Mouse (Mus musculus) heart, postnatal 36 days (tissue): Measurements from ENCODE around the gene Adamtsl1. TPM values are rescaled to one million over a fixed set of nuclear protein-coding genes. Genes with fewer than 3 reads are reported as not detected.

Experiments used
- DNase-seq, 2 experiments: peaks; one replicate each; pipeline ENCODE4 v3.0.0; 2021 to 2022
- intact Hi-C: fragments of 180-260 bp; cut with DNase I; formaldehyde crosslinking; loops from one replicate; pipeline ENCODE4 v1.15.1; 2025
- total RNA-seq, 2 experiments: library from RNA; stranded (reverse); gene quantifications; 2 replicates each; pipeline ENCODE4 v1.2.3; 2021

The Adamtsl1 gene
- total RNA-seq, 2 experiments from 2014 or later, result 2.4 to 3.6 TPM

DNA sequence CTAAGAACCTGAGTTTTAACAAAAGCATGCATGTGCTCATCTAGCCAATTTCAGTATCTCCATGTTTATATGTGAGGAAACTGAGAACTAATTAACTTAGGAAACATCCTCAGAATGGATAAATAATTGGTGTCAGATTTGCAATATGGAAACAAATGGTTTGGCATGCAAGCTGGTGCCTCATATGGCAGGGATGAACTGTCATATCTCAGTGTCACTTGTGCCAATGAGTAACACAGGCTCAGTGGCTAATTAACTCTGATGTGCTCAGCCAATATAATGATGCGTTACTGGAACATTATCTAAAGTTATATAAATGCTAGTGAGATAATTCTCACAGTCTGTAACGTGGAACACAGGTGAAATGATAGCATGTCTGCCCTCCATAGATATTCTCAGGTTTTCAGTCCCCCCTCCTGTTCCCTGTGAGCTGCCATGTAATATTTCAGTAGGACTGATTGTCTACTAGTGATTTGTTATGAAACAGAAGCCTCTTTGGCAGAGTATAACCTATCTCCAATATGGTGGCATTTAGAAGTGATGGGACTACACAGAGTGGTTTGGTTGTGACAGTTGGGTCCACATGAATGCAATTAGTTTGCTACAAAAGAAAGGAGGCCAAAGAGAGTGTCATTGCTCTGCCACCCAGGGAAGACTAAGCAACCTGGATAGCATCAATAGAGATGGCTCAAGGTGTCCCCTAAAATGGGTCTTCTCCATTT, 376.1 kb downstream of the Adamtsl1 start:
- intact Hi-C loops, result no loop called here

DNA sequence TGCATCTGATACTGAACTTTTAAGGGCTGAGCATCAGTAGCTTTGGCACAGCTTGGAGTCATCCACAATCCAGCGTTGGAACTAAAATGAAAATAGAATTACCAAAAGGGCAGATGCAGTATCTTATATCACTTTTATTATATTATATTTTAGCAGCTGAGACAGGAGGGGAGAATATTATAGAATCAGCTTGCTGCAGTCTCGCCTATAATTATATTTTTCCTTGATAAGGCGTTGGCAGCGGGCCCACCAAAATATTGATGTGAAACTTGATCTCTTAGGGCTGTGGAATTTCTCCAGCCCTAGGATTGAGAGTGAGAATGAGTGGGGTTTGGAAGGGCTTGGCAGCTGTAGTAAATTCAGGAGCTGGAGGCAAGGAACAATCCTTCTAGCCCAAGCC, 387.3 kb downstream of the Adamtsl1 start:
- intact Hi-C loops, result no loop called here
- no peak for DNase-seq

More for the DNA sequence above, 376.1 kb downstream of the Adamtsl1 start:
- DNase-seq, result no peak

DNA sequence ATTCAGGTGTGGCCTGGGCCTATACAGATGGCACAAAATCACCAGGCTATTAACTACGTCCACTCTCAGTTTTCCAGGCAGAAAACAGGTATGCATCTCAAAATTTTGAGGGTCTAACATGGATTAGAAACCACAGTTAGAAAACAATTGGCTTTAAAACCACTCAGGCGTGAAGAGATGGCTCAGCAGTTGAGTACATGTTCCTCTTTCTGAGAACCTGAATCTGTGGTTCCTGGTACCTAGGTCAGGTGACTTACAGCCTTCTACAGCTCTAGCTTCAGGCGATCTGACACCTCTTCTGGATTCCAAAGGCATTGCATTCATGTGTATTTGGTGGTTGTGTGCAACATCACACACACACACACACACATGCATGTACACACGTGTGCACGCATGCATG, 390.2 kb downstream of the Adamtsl1 start:
- intact Hi-C loops, result no loop called here
- DNase-seq, result no peak

DNA sequence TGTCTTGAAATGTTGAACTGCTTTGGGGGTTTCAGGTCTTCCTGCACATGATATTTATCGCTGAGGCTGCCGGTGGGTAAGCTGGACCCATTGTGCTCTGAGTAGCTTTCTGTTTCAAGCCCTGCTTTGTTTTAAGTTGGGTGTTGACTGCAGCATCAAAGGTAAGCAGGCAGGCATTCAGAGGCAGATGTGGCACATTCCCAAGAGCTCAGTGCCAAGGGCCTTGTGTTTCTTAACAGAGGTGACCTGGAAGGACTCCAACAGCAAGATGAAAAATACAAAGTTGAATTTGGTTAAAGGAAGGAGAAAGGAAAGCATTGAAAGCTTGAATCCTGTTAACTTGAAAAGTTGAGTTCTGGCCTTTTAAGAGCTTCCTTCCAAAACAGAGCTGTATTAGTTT, 402.1 kb downstream of the Adamtsl1 start:
- no peak for DNase-seq
- intact Hi-C loops, result no loop called here

DNA sequence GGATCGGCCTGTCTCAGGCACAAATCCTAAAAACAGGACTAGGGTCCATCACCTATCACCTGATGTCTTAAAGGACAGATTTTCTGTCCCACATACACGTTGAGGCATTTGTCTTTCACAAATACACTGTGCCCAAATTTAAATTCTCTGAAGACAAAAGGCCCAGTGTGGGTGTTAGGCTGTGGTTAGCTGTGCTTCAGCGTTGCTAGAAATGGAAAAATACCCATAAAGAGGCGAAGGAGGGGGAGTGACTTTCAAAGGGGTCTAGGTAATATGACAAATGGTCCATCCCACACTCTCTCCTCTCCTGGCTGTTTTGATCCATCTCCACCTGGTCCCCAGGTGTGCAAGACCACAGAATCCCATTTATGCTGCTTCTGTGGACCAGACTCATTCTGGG, 404.4 kb downstream of the Adamtsl1 start:
- intact Hi-C loops, result no loop called here

DNA sequence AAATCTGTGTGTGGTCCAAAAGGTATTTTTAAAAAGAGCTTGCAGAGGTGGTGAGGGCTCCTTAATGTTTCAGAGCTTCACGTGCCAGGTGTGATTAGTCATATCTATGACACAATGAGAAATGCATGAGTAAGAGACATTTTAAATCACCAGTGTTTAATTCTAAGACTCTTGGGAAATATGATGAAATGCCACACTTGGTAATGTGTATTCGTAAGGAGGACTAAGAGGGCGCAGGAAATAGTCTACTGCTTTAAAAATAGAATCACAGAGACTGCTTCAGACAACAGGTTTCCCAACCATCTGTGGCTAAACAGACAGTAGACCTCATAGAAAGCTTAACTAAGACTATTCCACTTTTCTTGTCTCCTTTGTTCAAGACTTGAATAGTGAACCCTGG, 406.5 kb downstream of the Adamtsl1 start:
- intact Hi-C loops, result no loop called here
- no peak for DNase-seq

More for the DNA sequence above, 404.4 kb downstream of the Adamtsl1 start:
- no peak for DNase-seq

DNA sequence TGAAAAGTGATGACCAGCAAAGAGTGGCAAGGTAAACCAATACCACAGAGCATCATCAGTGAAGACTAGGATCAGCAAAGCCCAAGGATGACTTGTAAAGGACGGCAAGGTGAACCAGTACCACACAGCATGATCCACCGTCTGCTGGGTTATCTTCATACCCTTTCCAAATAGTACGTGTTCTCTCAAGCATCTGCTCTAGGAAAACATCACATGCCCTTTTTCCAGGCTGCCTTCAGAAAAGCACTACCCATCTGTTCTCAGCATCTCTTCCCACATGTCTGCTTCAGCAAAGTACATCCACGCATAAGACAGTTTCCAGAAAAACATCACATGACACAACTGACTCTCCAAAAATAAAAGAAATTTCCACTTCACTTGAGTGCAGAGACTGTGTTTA, 408.8 kb downstream of the Adamtsl1 start:
- intact Hi-C loops, result no loop called here
- DNase-seq, result no peak

DNA sequence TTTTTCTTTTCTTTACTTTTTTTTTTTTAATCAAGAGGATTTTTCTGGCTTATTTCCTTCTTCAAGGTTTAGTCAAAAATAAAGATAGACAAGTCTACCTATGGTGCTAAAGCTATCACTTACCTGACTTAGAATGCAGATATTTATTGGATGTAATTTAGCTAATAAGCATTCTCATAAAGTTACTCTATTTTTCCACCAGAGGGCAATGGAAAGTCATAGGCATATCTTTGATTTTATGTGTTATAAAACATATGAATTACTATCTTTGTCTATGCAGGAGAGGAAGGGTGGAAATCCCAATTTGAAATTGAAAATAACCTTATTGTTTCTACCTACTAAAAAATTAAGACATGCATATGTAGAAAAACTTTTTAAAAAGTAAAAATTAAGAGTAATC, 418.2 kb downstream of the Adamtsl1 start:
- no peak for DNase-seq
- intact Hi-C loops, result loop anchor here (2.0 to 10.0 kb wide), 3 partner anchors 93 to 625 kb away; partner anchors contain the start of gene Saxo1

DNA sequence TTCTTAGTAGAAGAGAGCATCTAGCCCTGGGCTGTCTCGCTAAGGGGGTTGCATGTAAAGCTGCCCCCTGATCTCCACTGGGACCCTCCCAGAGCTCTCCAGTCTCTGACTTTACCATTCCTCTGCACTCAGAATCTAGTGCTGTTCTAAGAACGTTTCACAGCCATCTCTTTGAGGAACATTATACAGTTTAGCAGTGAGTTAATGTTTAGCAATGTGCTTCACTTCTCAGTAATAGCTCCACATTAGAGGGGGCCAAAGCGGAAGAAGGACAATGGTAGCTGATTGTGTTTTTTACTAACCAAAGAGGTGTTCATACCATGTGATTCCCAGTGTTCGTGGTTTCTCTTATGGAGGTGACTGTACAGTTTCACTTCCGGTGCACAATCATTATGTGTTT, 425.5 kb downstream of the Adamtsl1 start:
- DNase-seq, result no peak
- intact Hi-C loops, result loop anchor here (10.0 kb wide), 1 partner anchor 455 kb away; no protein-coding TSS in a partner anchor

DNA sequence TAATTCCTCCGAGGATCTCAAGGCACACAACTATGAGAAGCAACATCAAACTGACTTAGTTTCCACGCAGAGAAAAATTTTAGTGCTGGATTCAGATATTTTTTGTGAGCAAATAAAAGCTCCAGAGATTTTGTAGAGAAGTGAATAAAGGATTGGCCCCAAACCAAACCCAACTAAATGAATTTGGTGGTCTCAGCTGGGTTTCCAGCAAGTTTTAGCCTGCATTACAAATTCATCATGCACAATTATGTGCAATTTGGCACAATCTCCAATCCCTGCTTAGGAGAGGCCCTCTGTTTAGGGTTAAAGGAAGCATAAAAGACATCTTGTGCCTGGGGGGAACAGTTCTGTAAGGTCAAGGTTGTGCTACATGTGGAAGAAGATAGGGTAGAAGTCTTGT, 427.9 kb downstream of the Adamtsl1 start:
- DNase-seq, result no peak
- intact Hi-C loops, result no loop called here

DNA sequence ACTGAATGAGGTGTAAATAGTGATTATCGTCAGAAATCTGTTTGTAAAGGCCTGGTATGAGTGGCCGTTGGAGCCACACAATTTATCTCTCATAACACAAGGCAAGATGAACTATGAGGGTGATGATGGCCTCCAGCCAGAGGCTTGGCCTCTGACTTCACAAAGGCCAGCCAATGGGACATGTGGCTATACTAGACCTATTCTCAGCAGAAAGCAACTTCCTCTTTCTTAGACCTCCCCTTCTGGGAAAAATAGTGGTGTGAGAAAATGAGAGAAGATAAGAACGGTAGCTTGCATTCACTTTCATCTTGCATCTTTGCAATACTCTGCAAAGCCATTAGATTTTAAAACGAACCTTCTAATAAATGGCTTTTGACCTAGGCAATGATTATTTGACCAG, 439.6 kb downstream of the Adamtsl1 start:
- DNase-seq, result no peak
- intact Hi-C loops, result no loop called here

DNA sequence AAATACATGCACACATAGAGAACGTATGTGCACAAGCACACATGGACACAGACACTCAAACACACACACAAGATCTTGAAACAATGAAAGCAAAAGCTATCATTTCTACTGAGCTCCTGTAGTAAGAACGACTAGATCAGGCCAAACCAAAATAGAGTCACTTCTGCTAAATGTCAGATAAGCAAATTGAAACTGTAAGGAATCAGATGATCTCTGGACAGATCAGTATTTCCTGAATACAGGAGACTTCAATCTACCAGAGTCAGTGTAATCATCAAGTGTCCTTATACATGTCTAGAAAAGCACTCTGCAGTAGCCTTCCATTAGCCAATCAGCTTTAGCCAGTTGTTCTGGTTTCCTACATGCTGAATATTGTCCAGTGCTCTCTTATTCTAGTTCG, 441.4 kb downstream of the Adamtsl1 start:
- no peak for DNase-seq
- intact Hi-C loops, result no loop called here

DNA sequence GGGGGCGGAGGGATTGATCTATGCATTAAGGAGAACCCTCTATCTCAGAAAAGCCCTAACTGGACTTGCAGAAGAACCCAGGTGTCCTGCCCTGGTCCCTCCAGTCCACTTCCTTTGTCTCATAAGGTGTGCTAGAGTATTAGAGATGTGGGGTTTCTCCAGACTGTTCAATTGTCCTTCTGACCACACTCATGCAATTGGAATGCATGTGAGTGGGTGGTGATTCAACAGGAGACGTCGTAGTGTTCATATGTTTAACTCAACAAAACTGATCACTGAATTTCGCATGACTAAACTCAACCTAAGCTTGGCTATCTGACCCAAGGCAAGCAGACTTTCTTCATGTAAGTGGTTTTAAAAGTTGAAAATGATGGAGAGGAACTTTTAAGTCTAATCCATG, 443.3 kb downstream of the Adamtsl1 start:
- intact Hi-C loops, result no loop called here
- no peak for DNase-seq

DNA sequence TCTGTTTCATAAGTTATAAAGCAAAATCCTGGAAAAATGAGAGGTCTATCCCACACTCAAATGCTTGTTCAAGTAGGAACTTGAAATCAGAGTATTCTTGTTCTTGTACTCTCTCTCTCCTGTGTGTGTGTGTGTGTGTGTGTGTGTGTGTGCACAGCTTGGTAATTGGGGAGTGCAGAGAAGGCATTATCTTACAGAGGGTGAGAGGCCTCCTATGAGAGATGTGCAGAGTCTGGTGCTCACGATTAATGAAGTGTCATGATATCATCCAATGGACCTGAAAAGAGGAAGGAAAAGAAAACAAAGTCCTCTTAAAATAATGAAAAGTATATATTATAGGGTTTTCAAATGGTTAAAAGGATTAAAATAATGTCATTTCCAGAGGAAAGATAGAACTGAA, 443.9 kb downstream of the Adamtsl1 start:
- intact Hi-C loops, result no loop called here
- no peak for DNase-seq

DNA sequence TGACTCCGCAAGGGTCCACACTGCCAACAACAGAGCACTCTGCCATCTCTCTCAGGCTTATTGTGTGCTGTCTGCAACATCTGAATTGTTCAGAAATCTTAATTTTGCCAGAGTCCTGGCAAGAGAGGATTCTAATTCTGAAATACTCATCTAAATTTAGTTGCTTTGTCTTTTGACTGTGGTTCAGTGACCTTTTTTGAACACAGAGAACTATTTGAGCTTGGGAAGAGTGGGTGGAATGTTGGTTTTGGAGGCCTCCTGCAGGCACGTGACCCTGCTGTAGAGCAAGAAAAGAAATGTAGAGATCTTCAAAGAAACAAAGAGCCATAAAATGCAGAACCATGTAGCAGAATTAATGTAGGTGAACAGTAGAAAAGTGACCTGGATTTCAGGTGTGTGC, 445.0 kb downstream of the Adamtsl1 start:
- intact Hi-C loops, result no loop called here
- no peak for DNase-seq

DNA sequence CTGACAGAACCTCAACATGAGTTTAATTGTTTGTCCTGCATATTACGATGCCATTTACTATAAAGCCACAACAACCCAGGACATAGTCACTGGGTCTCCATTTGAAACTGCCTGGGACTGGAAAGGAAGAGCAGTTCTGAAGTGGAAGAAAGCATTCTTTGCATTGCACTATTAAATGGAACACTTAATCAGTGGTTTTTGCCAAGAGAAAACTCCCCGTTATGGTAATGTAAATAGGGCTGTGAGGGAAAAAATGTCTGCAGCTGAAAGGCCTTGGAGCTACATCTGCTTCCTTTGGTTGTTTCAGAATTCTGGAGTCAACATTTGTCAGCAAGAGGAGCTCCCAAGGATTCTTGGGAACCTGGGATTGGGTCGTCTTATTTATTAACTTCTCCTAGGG, 462.2 kb downstream of the Adamtsl1 start:
- intact Hi-C loops, result no loop called here
- DNase-seq, result no peak

DNA sequence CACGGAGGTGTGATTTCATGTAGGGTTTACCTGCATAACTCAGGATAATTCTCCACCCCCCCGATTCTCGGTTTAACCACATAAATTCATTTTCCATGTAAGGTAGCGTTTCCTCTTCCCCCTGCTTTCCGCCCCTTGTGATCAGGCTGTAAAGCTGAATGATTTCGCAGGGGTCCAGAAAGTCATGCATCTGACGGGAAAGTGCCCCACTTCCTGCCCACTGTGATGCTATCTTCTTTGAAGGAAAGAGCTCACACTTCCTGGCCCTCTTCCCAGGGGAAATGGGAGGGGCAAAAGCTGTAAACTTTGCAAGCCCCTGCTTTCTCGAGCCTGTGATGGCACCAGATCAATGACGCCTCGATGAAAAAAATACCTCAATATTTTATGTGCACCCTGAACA, 465.2 kb downstream of the Adamtsl1 start:
- intact Hi-C loops, result no loop called here
- no peak for DNase-seq

DNA sequence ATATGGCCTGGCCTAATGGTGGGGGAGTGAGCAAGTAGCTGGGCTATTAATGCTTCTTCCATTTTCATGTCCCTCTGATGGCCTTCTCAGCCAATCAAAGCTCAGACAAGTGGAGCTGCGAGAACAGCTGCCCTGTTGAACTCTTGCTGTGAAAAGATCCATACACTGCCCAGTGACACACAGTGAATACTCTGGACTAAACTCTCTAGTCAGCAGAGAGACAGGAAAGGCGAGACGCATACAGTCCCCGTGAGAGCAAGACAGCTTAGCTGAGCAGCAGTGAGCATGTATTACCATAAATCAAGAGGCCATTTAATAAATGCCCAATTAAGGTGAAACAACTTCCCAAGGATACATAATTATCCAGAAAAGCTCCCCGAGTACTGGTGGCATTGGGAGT, 492.6 kb downstream of the Adamtsl1 start:
- intact Hi-C loops, result no loop called here
- no peak for DNase-seq

DNA sequence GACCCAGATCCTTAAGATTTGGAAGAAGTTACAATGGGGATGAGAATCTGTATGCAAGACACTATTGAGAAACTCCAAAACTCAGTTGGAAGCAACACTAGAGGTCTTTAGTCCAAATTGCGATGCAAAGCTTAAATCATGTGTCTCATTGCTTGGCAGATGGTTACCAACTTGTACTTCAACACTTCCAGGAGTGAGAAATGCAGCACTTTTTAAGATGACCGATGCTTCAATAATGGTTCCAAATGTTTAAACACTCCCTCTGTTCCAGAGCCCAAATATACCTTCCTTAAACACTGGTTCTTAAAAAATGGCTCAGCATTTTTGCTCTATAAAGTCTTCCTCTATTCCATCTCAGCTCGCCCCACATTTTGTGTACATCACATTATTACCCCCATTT, 499.7 kb downstream of the Adamtsl1 start:
- DNase-seq, result no peak
- intact Hi-C loops, result no loop called here

DNA sequence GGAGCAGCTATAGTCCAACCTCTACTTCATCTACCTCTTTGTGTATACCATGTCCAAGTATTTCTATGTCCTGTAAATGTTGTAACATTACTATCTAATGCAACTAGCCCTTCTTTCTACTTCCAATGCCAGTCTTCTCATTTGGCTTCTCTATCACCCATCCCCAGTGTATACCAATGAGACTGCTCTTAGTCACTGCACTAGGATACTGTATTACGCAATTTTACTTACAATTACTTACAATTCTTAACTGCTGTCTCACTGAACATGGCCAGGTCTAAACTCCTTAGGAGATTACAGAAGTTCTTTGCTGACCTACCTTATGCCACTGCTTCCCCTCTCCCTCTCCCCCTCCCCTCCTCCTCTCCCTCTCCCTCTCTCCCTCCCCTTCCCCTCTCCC, 505.0 kb downstream of the Adamtsl1 start:
- DNase-seq, result no peak
- intact Hi-C loops, result no loop called here

DNA sequence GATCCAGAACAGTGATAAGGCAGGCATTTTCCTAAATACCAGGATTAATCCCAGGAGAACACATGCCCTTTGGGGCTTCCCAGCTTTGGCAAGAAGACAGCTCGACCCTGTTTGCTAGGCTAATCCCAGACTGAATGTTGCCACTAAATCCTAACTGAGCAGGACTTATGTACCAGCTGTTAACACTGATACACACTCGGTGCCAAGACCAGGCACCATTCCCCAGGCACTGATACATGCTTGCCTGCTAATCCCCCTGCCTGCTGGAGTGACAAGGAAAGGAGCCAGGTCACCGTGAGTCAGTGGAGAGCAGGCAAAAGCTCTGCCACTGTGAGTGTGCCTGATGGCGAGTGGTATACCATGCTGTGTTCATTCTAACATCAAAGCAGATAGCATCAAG, 505.6 kb downstream of the Adamtsl1 start:
- intact Hi-C loops, result no loop called here
- no peak for DNase-seq

DNA sequence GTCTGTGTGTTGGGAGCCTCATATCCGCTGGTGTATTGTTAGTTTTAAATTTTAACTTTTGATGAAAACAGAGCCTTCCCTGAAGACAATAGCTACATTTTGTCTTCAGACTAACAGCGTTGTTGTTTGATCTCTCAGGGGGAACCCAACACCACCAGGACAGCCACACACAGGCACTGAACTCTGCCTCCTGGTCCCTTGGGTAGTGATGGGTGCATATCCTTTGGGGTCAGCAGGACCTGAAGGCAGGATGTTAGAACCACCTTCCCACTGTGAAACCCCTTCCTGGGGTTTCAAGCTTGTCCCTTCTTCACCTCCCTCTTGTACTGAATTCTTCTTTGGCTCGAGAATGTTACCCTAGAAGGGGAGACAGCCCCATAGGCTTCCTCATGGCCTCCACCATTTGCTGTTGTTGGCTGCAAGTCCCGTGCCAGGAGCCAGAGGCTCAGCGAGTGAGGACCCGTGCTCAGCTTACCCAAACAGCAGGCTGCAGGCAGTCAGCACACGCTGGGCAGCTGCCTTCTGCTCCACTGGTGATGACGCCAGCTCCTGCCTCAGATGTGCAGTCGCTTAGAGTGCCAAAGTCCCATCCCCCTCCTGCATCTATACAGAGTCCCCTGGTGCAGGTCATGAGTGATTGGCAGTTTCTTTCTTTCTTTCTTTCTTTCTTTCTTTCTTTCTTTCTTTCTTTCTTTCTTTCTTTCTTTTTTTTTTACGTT, 506.6 kb downstream of the Adamtsl1 start:
- no peak for DNase-seq
- intact Hi-C loops, result no loop called here
